Mouse (Mus musculus) left cerebral cortex, postnatal 25 days (tissue): ENCODE results near the gene Phkg2. TPM values are rescaled to one million over a fixed set of nuclear protein-coding genes. Genes with fewer than 3 reads are reported as not detected.
"Not testable (repeated sequence)": the region's sequence is repeated elsewhere in the genome, so short reads cannot be mapped to it uniquely, and the experiment has no call there.

ENCODE experiments used
- DNase-seq, 2 experiments: peaks; one replicate each; pipeline ENCODE4 v3.0.0; 2022; ENCODE audit warnings: low spot score in 2 of 2, mixed read lengths in 1 of 2
- intact Hi-C: fragments of 180-260 bp; cut with DNase I; formaldehyde crosslinking; loops from one replicate; pipeline ENCODE4 v1.15.1; 2025
- total RNA-seq, 2 experiments: library from RNA; stranded (reverse); gene quantifications; 2 replicates each; pipeline ENCODE4 v1.2.3; 2021

The Phkg2 gene
- total RNA-seq, 2 experiments from 2014 or later: 76.9 to 89.1 TPM

DNA sequence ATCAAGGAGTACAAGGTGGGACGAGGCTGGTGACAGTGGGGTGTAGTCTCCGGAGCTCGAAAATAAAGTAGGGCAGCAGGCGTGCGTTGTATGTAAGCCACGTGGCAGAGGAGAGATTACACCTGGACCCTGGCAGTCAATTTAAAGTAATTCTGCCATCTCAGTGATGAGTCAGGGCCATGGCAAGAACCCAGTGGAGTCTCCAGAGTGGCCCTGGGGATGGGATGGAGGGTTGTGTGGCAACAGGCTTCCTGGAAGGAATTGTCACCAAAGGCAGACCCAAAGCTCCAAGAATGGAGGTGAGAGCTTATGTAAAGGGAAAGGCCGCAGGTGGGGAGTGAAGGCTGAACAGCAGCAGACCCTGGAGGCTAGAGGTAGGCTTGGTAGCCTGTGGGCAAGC is 27.5 kb downstream of the Phkg2 start:
- DNase-seq: no peak
- intact Hi-C loops: no loop called here

- no peak for DNase-seq
- intact Hi-C loops: no loop called here
Observed at GRCm38 (mm10) chr7:127601735-127602134, 28.6 kb downstream of the Phkg2 start.

DNA sequence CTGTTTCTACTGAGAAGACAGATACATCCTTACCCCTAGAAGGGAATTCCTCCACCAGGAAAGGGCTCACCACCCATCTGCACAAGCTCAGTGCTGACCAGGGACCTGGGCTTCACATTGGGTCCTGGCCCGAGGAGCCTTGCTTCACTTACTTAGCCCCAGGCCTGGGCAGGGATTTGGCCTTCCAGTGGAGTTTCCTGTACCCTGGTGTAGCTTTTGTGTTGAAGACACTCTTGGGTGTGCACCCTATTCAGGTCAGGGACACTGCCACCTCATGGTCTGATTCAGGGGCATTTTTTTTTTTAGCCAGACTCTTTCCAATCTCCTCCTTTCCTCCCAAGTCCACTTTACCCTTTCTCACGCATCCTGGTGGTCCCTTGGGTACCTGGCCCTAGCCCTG is 29.8 kb downstream of the Phkg2 start:
- intact Hi-C loops: no loop called here

DNA sequence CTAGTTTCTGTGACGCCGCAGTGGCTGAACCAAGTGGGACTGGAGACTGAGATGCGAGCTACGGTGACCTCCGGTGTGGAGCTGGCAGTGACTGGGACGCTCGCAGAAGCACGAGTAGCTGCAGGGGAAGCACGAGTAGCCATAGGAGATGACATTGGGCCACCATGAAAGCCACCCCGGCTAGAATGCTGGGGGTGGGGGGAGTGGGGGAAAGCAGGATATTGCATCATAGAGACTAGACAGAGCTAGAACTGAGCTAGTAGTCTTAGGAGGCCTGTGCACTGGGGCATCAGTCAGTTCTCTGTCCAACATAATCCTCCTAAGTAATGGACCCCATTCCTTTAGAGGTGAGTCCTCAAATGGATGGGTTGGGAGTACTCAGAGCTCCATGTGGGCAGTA is 31.1 kb downstream of the Phkg2 start:
- intact Hi-C loops: no loop called here
- no peak for DNase-seq

More for the DNA sequence above, 29.8 kb downstream of the Phkg2 start:
- DNase-seq: no peak

- no peak for DNase-seq
- intact Hi-C loops: no loop called here
Observed at GRCm38 (mm10) chr7:127607150-127607549, 34.0 kb downstream of the Phkg2 start.

- intact Hi-C loops: loop anchor here (10.0 kb wide), 1 partner anchor 266 kb away; the partner anchor contains the start of gene Zfp768
- no peak for DNase-seq
Observed at GRCm38 (mm10) chr7:127611011-127611410, 37.9 kb downstream of the Phkg2 start.

DNA sequence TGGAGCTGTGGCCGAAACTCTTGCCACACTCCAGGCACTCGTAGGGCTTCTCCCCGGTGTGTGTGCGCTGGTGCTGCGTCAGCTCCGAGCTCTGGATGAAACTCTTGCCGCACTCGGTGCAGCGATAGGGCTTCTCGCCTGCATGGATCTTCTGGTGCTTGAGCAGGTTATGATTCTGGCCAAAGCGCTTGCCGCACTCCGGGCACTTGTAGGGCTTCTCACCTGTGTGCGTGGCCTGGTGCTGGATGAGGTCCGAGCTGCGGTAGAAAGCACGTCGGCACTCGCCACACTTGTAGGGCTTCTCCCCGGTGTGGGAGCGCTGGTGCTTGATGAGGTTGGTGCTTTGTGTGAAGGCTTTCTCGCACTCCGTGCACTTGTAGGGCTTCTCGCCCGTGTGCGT is 38.4 kb downstream of the Phkg2 start:
- intact Hi-C loops: loop anchor here (10.0 kb wide), 1 partner anchor 267 kb away; the partner anchor contains the start of gene Zfp768
- no peak for DNase-seq

DNA sequence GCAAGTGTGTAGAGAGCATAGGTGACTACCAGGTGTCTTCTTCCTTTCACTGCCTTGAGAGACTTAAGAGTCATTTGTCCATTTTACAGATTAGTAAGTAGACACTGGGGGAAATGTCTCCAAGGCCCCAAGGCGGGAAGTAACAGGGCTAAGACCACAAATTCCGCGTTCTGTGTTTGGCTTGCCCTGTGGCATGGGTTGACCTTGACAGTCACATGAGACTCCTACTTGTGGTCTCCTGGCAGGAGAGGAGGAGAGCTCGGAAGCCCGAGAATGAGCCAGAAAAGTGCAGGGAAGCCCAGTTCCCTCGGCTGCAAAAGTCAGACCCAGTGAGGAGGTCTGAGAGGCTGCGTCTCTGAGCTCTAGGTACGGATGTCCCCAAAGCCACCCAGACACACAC is 40.4 kb downstream of the Phkg2 start:
- DNase-seq: no peak
- intact Hi-C loops: loop anchor here (10.0 kb wide), 1 partner anchor 269 kb away; the partner anchor contains the start of gene Zfp768

- intact Hi-C loops: loop anchor here (1.0 to 10.0 kb wide), 2 partner anchors 23 to 269 kb away; partner anchors contain the start of gene Zfp768
- no peak for DNase-seq
Observed at GRCm38 (mm10) chr7:127614091-127614490, 41.0 kb downstream of the Phkg2 start.

DNA sequence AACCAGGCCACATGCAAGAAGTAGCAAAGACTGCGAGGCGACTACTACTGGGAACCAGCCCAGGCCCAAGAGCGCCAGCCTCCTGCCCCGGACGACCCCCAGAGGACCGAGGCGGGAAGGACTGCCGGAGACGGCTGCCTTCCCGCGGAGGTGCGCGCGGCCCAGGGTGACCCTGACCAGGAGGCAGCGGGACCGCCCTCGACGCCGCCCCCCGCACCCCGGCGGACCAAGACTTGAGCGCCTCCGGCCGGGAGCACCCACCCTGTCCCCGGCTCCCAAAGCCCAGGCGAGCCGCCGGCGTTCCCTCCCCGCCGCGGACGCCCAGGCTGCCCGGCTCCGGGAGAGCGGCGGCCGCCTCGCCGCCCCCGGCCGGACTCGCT is 41.4 kb downstream of the Phkg2 start:
- peak in 1 of 2 experiments; percentile 27 for DNase-seq
- intact Hi-C loops: loop anchor here (1.0 to 10.0 kb wide), 2 partner anchors 23 to 270 kb away; partner anchors contain the start of gene Zfp768

DNA sequence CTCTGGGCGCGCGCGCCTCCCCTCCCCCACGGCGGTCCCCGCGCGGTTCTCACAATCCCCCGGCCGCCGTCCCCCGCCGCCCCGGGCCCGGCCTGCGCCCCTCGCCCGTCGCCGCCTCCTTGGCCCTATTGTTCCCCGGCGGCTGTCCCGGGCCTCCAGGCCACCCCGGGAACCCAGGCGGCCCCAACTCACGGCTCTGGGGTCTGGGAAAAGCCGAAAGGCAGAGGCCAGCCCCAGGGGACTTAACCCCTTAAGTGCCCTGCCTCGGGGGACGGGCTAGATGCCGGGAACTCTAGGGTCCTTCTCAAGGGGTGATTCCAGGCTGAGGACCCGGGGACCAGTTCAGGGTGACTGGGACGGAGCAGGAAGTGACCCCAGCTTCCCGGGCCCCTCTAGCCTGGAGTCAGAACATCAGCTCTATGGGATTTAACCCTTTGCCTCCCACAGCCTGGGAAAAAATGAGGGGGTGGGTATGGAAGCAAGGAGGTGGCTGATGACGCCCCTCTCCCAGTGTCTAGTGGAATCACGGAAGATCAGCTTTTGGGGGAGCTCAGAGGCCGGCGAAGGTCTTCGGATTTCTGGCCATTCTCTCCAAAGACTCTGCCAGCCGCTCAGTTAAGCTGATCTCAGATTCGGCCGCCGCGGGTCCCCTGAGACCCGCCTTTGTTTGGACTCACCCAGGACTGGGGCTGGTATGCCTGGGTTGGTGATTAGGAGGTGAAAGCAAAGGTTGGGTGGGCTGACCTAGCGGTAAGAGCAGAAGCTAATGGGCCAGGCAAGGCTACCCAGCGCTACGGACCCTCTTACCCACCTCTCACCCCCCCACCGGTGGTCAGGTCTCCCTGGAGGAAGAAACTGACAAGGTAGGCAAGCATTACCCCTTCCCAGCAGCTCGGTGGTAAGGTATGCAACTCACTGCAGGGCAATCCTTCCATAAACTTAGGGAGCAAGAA is 42.0 kb downstream of the Phkg2 start, which contains the start of gene Zfp629:
Gene Zfp629, minus strand, starts transcription at position 907 of the 953 bp plus-strand sequence.
- peak; percentile 79 to 86 for DNase-seq
- intact Hi-C loops: loop anchor here (1.0 to 10.0 kb wide), 2 partner anchors 22 to 270 kb away; partner anchors contain the start of gene Zfp768

- intact Hi-C loops: loop anchor here (10.0 kb wide), 1 partner anchor 272 kb away; the partner anchor contains the start of gene Zfp768
- DNase-seq: no peak
Observed at GRCm38 (mm10) chr7:127616336-127616735, 43.2 kb downstream of the Phkg2 start.

GRCm38 (mm10) chr7:127616881-127617280 is 43.7 kb downstream of the Phkg2 start:
- intact Hi-C loops: loop anchor here (10.0 kb wide), 1 partner anchor 272 kb away; the partner anchor contains the start of gene Zfp768
- no peak for DNase-seq

GRCm38 (mm10) chr7:127617962-127618361 is 44.8 kb downstream of the Phkg2 start:
- intact Hi-C loops: loop anchor here (10.0 kb wide), 1 partner anchor 273 kb away; the partner anchor contains the start of gene Zfp768

GRCm38 (mm10) chr7:127618402-127618801 is 45.3 kb downstream of the Phkg2 start:
- not testable (repeated sequence) for DNase-seq
- intact Hi-C loops: loop anchor here (10.0 kb wide), 1 partner anchor 274 kb away; the partner anchor contains the start of gene Zfp768

More at GRCm38 (mm10) chr7:127617962-127618361, 44.8 kb downstream of the Phkg2 start:
- no peak for DNase-seq

DNA sequence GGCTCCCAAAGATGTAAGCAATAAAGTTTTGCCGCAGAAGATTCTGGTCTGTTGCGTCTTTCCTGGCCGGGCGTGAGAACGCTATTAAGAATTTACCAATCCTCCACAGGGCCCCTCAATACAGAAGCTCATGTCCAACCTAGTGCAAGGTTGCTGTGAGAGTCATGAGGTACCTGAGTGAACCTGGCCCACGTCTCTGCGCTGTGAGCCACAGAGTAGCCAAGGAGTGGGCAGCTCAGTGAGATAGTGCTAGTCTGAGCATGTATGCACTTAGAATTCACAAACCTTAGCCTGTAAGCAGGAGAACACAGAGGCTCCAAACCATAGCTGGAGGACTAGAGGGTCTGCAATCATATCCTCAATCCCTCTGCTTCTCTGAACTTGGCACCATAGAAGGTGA is 52.9 kb downstream of the Phkg2 start:
- no peak for DNase-seq
- intact Hi-C loops: no loop called here

GRCm38 (mm10) chr7:127626471-127626870 is 53.3 kb downstream of the Phkg2 start:
- intact Hi-C loops: no loop called here
- no peak for DNase-seq

DNA sequence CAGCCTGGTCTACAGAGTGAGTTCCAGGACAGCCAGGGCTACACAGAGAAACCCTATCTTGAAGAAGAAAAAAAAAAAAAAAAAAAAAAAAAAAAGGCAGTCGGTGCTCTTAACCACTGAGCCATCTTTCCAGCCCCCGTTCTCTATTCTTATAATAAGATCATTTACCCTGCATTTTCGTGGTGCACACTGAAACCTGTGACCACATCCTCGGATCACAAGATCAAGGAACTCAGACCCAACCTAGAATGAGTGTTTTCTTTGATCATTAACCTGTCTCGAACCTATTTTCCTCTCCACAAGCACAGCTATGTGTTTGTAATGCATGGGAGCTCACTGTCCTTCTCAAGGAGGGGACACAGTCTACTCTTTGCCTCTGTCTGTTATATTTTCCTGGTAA is 55.5 kb downstream of the Phkg2 start:
- intact Hi-C loops: no loop called here
- no peak for DNase-seq

DNA sequence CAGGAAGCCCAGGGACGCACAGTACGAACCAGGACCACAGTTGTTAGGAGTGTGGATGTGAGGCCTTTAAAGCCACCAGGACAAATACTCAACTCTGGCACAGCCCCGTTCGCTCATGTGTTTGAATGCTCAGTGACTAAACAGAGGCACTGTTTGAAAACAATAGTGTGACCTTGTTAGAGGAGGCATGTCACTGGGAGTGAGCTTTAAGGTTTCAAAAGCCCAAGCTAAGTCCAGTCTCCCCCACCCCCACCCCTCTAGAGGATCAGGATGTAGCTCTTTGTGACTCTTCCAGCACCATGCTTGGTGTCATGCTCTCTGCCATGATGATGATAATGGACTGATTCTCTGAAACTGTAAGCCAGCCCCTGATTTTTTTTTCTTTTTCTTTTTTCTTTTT is 58.3 kb downstream of the Phkg2 start:
- intact Hi-C loops: no loop called here
- no peak for DNase-seq
